Mouse (Mus musculus): ENCODE data around the gene Dgki.

DNA sequence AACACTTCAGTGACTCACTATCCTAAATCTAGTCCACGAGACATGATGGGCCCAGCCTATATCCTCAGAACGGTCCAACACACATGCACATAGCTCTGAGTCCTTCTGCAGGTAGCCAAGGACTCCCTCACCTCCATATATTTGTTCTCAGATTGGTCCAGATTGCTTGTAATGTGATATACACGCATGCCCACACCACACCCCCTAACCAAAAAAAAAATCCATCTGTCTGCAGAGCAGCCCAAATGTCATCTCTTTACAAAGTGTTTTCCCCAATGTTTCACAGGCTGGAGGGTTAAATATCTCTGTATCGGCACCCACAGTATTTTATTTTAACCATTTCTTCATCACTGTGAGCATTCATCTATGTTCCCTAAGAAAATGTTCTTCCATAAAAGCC is 58.5 kb downstream of the Dgki start:
- TF ChIP-seq RCOR1 (IDR thresholded peaks at IDR 0.05; ENCODE audit: low read depth, low read length), result no peak
- no peak for TF ChIP-seq CHD1 (IDR thresholded peaks at IDR 0.05; ENCODE audit: low read depth, low read length)
- no peak for TF ChIP-seq MXI1 (IDR thresholded peaks at IDR 0.05; ENCODE audit: low read depth, low read length)
- no peak for TF ChIP-seq RAD21 (IDR thresholded peaks at IDR 0.05; ENCODE audit: low read depth, low read length)
- TF ChIP-seq CTCF (IDR thresholded peaks at IDR 0.05 in 2 of 3, conservative IDR thresholded peaks at IDR 0.05 in 1 of 3; ENCODE audit: control insufficient read depth in 1 of 3, insufficient read depth in 1 of 3, low read depth in 2 of 3, low read length in 3 of 3, poor library complexity in 1 of 3, severe bottlenecking in 1 of 3), result no peak
- no peak for TF ChIP-seq POLR2A (IDR thresholded peaks at IDR 0.05; ENCODE audit: control insufficient read depth in 1 of 2, insufficient read depth in 1 of 2, low read depth in 1 of 2, low read length in 2 of 2, poor library complexity in 1 of 2)
